Mouse (Mus musculus): ENCODE data around the gene Drc3.

- TF ChIP-seq POLR2A (IDR thresholded peaks at IDR 0.05; ENCODE audit: insufficient read depth, low read length): no peak
- TF ChIP-seq CTCF (IDR thresholded peaks at IDR 0.05; ENCODE audit: low read depth, low read length): peak; percentile 48
- no peak for TF ChIP-seq EP300 (IDR thresholded peaks at IDR 0.05; ENCODE audit: insufficient read depth, low read depth, low read length)
These were observed 30.4 kb downstream of the Drc3 start for GRCm38 (mm10) chr11:60383518-60383917.

All from ES-Bruce4 (cell line).